Mouse (Mus musculus) small intestine, adult 2 months (tissue): ENCODE results near the gene Cacna1a.

Source experiments
- CTCF ChIP-seq: fragments of 200-500 bp; IDR thresholded peaks from 2 replicates; pipeline ENCODE4 v1.5.1; 2012; ENCODE audit warnings: low read depth, mild to moderate bottlenecking, control low read depth, inconsistent platforms, low read length, moderate library complexity, mixed read lengths; ENCODE audit not compliant: insufficient replicate concordance, insufficient read length; ENCODE audit errors: extremely low read depth
- POLR2A ChIP-seq: fragments of 200-500 bp; IDR thresholded peaks from 2 replicates; pipeline ENCODE4 v1.6.1; 2012; ENCODE audit warnings: low read depth, mild to moderate bottlenecking, control low read depth, inconsistent platforms, low read length, moderate library complexity

DNA sequence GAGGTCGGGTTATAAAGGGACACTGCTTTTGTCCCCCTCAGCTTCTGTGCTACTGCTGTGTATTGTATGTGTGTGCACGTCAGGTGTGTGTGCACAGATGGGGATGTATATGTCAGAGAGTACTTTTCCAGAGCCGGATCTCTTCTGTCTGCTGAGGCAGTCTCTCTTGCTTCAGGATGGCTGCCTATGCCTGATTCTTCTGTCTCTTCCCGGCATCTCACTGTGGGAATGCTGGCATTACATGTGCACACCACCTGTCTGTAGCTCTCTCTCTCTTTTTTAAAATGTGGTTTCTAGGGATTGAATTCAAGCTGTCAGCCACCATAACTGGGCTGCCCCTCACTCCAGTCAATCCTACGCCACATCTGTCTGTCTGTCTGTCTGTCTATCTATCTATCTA is 12.4 kb upstream of the Cacna1a start:
- TF ChIP-seq CTCF: no peak
- no peak for TF ChIP-seq POLR2A
